16 mouse cellular contexts compared by ENCODE assay signal in the genomic region with DNA sequence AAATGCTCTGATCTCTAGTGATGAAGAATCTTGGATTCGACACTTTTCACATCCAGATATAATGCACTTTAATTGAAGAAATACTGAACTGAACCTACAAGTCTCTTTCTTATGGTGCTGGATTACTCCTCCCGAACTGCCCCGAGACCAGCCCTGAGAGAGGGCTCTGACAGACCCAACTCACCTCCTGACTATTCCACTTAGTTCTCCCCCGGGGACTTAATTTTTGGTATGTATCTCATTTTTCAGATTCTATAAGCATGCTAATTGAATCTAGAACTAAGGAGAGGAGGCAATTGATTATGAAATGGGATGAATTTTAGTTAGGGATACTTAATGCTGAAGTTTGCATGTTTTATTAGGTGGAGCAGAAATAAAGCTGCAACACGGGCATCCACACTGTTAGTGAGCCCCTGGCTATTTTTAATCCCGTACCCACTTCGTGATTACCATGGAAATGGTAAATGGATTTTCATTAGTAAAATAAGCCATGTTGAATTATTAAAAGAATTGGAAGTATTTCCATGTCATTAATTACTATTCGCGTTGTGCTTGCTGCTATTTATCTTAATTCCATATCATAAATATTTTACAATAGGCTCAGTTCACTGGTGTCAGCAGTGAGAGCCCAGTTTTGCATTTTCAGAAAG. TPM values are rescaled to one million over a fixed set of nuclear protein-coding genes. Genes with fewer than 3 reads are reported as not detected.
DNase-seq lines count a peak whose midpoint lies in the region; ATAC-seq and TF ChIP-seq lines count a peak whose summit lies in the region.
"Had no signal": no experiment of that assay in that cellular context is flagged by ENCODE, and none has a peak within 500 bp of the region (broad histone marks: within the 10 kb centered on the region; RNA-seq: fewer than 3 reads in every experiment).

No protein-coding gene starts in this region.

- H3K27ac ChIP-seq in forebrain, embryonic 11.5 days (ENCODE audit: low read depth, low read length) = no peak overlapping the region
- peak overlapping the region; percentile 99 for H3K27ac ChIP-seq in hindbrain, embryonic 14.5 days
- H3K27ac ChIP-seq in midbrain, postnatal 0 days (ENCODE audit: low read depth, low read length) = peak overlapping the region; percentile 95
- H3K27ac ChIP-seq: limb, embryonic 13.5 days had no signal

- no peak overlapping the region; the same call in 1 of the 2 replicates for H3K9ac ChIP-seq in forebrain, embryonic 11.5 days (ENCODE audit: low read length)
- H3K9ac ChIP-seq in hindbrain, embryonic 14.5 days = peak overlapping the region; percentile 86
- H3K9ac ChIP-seq in midbrain, postnatal 0 days (replicated peaks; ENCODE audit: low read length, poor library complexity, severe bottlenecking) = peak overlapping the region; percentile 83
- H3K9ac ChIP-seq: limb, embryonic 13.5 days had no signal

- TF ChIP-seq CTCF in midbrain, postnatal 0 days (IDR thresholded peaks at IDR 0.05) = no peak

- DNase-seq in frontal cortex, postnatal 36 days (ENCODE audit: low spot score in 2 of 2) = no peak
- DNase-seq in forebrain, embryonic 11.5 days (ENCODE audit: low spot score) = no peak
- no peak for DNase-seq in hindbrain, embryonic 14.5 days (ENCODE audit: low spot score)
- no peak for DNase-seq in midbrain, postnatal 0 days (ENCODE audit: low spot score)
- no peak for DNase-seq in right cerebral cortex, postnatal 4 days
- no peak for DNase-seq in right cerebral cortex, adult 2 months (ENCODE audit: low spot score in 2 of 2)
- no peak for DNase-seq in embryo, embryonic 10.5 days (ENCODE audit: low spot score)
- DNase-seq: adrenal gland, postnatal 14 days; heart, postnatal 36 days; kidney, adult 8-10 months; lung, adult 18-20 months; thymus, postnatal 14 days had no signal

- no peaks in the 10 kb centered on the region for H3K9me3 ChIP-seq in forebrain, embryonic 11.5 days (ENCODE audit: control insufficient read depth, low read length)
- no peaks in the 10 kb centered on the region for H3K9me3 ChIP-seq in hindbrain, embryonic 14.5 days (ENCODE audit: control insufficient read depth, low read length)
- no peaks in the 10 kb centered on the region for H3K9me3 ChIP-seq in midbrain, postnatal 0 days (ENCODE audit: low read length)
- H3K9me3 ChIP-seq: limb, embryonic 13.5 days had no signal

- 69% methylated on average over 9 of the region's 9 CpGs for WGBS in forebrain, embryonic 11.5 days
- 44% methylated on average over 9 of the region's 9 CpGs for WGBS in hindbrain, embryonic 14.5 days
- WGBS in midbrain, postnatal 0 days = 24% methylated on average over 9 of the region's 9 CpGs

- no peaks in the 10 kb centered on the region for H3K36me3 ChIP-seq in forebrain, embryonic 11.5 days (ENCODE audit: control insufficient read depth, insufficient read depth, low read length)
- no peaks in the 10 kb centered on the region for H3K36me3 ChIP-seq in hindbrain, embryonic 14.5 days (replicated peaks; ENCODE audit: control insufficient read depth, insufficient read depth)
- H3K36me3 ChIP-seq in midbrain, postnatal 0 days (ENCODE audit: insufficient read depth, low read length) = no peaks in the 10 kb centered on the region
- H3K36me3 ChIP-seq: limb, embryonic 13.5 days had no signal

- peak overlapping the region; percentile 6; the same call in 1 of the 2 replicates for H3K4me3 ChIP-seq in forebrain, embryonic 11.5 days (ENCODE audit: low read depth, low read length)
- peak overlapping the region; percentile 38 for H3K4me3 ChIP-seq in hindbrain, embryonic 14.5 days (replicated peaks; ENCODE audit: low read length)
- peak overlapping the region; percentile 55 for H3K4me3 ChIP-seq in midbrain, postnatal 0 days (ENCODE audit: low read depth, low read length)
- H3K4me3 ChIP-seq: limb, embryonic 13.5 days had no signal

- peak overlapping the region; percentile 39 for H3K4me2 ChIP-seq in forebrain, embryonic 11.5 days (ENCODE audit: low read depth, low read length, severe bottlenecking)
- peak overlapping the region; percentile 71 for H3K4me2 ChIP-seq in hindbrain, embryonic 14.5 days (replicated peaks)
- peak overlapping the region; percentile 61 for H3K4me2 ChIP-seq in midbrain, postnatal 0 days (ENCODE audit: low read depth, low read length, poor library complexity, severe bottlenecking)
- H3K4me2 ChIP-seq: limb, embryonic 13.5 days had no signal

- no peaks in the 10 kb centered on the region for H3K27me3 ChIP-seq in forebrain, embryonic 11.5 days (ENCODE audit: control insufficient read depth, insufficient read depth, low read length)
- H3K27me3 ChIP-seq in hindbrain, embryonic 14.5 days (ENCODE audit: control insufficient read depth, insufficient read depth, low read length) = no peaks in the 10 kb centered on the region
- no peaks in the 10 kb centered on the region for H3K27me3 ChIP-seq in midbrain, postnatal 0 days (ENCODE audit: insufficient read depth, low read length)
- H3K27me3 ChIP-seq: limb, embryonic 13.5 days had no signal

- no peaks in the 10 kb centered on the region for H3K4me1 ChIP-seq in forebrain, embryonic 11.5 days (replicated peaks; ENCODE audit: control insufficient read depth, insufficient read depth, low read length)
- peaks cover 16% of the 10 kb centered on the region for H3K4me1 ChIP-seq in hindbrain, embryonic 14.5 days (replicated peaks; ENCODE audit: control insufficient read depth, insufficient read depth, low read length)
- peaks cover 3% of the 10 kb centered on the region; the same call in 1 of the 2 replicates for H3K4me1 ChIP-seq in midbrain, postnatal 0 days (ENCODE audit: insufficient read depth, low read length)
- H3K4me1 ChIP-seq: limb, embryonic 13.5 days had no signal

- ATAC-seq in frontal cortex, adult (ENCODE audit: low TSS enrichment) = peak; percentile 29
- ATAC-seq in forebrain, embryonic 11.5 days (replicated peaks; ENCODE audit: low FRiP score) = no peak
- no peak for ATAC-seq in hindbrain, embryonic 14.5 days (ENCODE audit: low FRiP score)
- 0 out of 2 replicates have a peak, but pooled peaks have one; percentile 25 for ATAC-seq in midbrain, postnatal 0 days (ENCODE audit: low FRiP score)

RNA-seq across cellular contexts. Expression of gene Nyap2, which starts 1.0 kb away (rescaled TPM):
- polyA plus RNA-seq in forebrain, embryonic 11.5 days (2014; fragmentation: Nextera tagmentation; extraction: Ambion mirVana) = 1.1 TPM in 2 replicates
- polyA plus RNA-seq in hindbrain, embryonic 14.5 days (2014; fragmentation: Nextera tagmentation; extraction: Ambion mirVana) = 25.0 and 25.5 TPM in 2 replicates
- 39.5 and 40.2 TPM in 2 replicates for total RNA-seq in midbrain, postnatal 0 days (2014; rRNA removed)
- 8.3 and 10.5 TPM in 2 replicates for polyA plus RNA-seq in midbrain, postnatal 0 days (2015; fragmentation: Nextera tagmentation; extraction: Ambion mirVana)
- total RNA-seq: heart, postnatal 36 days; megakaryocyte progenitor cell, adult 5-6 weeks; neutrophil, adult 5-6 weeks had no signal

Comparison
In these comparisons a context has a peak if more than half of its experiments do, and no peak if none do; other contexts are left out.
1. ATAC-seq: peak in frontal cortex, adult (single experiment) and midbrain, postnatal 0 days (single experiment); none in forebrain, embryonic 11.5 days (single experiment) and hindbrain, embryonic 14.5 days (single experiment).
2. Peak in every context shown above with its lines, with median percentiles within 50 percentile points of each other: H3K4me2 ChIP-seq and H3K4me3 ChIP-seq.